Mouse (Mus musculus): ENCODE data around the gene Bcas3. TPM values are rescaled to one million over a fixed set of nuclear protein-coding genes. Genes with fewer than 3 reads are reported as not detected.
A peak's percentile ranks its signal among the peaks of the same experiment; 100 is the strongest.

Bcas3 gene
- polyA plus RNA-seq, 1 experiment from 2014 or later = 32.5 TPM

- no peak overlapping the region for H3K9ac ChIP-seq
- no peak overlapping the region for H3K27ac ChIP-seq
- peaks cover 25% of the 10 kb centered on the region for H3K4me1 ChIP-seq
- no peak overlapping the region for H3K4me3 ChIP-seq
- no peaks in the 10 kb centered on the region for H3K27me3 ChIP-seq
- WGBS = 47% methylated on average over 11 of the region's 11 CpGs
- no peak for ATAC-seq (ENCODE audit: borderline replicate concordance, extremely low read depth, low FRiP score, low TSS enrichment)
- no peak overlapping the region for H3K4me2 ChIP-seq
- H3K36me3 ChIP-seq = no peaks in the 10 kb centered on the region
- H3K9me3 ChIP-seq = no peaks in the 10 kb centered on the region
Measured at GRCm38 (mm10) chr11:85751171-85751570, 398.2 kb downstream of the Bcas3 start.

GRCm38 (mm10) chr11:85754631-85755502 is 401.9 kb downstream of the Bcas3 start:
- Histone ChIP-seq H3K27me3 (no peaks in the 10 kb centered on the region), H3K9me3 (no peaks in the 10 kb centered on the region), H3K27ac (peak overlapping the region; percentile 94), H3K4me3 (no peak overlapping the region), H3K4me1 (peaks cover 36% of the 10 kb centered on the region), H3K9ac (no peak overlapping the region), H3K4me2 (no peak overlapping the region), H3K36me3 (no peaks in the 10 kb centered on the region)
- 39% methylated on average over 13 of the region's 13 CpGs for WGBS
- ATAC-seq (ENCODE audit: borderline replicate concordance, extremely low read depth, low FRiP score, low TSS enrichment) = peak; percentile 88

- H3K36me3 ChIP-seq = no peaks in the 10 kb centered on the region
- no peaks in the 10 kb centered on the region for H3K9me3 ChIP-seq
- H3K27ac ChIP-seq = peak overlapping the region; percentile 94
- WGBS = 47% methylated on average over 2 of the region's 2 CpGs
- H3K4me3 ChIP-seq = no peak overlapping the region
- ATAC-seq (ENCODE audit: borderline replicate concordance, extremely low read depth, low FRiP score, low TSS enrichment) = peak; percentile 66
- H3K4me1 ChIP-seq = peaks cover 43% of the 10 kb centered on the region
- H3K4me2 ChIP-seq = no peak overlapping the region
- no peak overlapping the region for H3K9ac ChIP-seq
- H3K27me3 ChIP-seq = no peaks in the 10 kb centered on the region
Measured at GRCm38 (mm10) chr11:85755503-85756044, 402.6 kb downstream of the Bcas3 start.

GRCm38 (mm10) chr11:85758891-85759290 is 405.9 kb downstream of the Bcas3 start:
- no peaks in the 10 kb centered on the region for H3K36me3 ChIP-seq
- no peak overlapping the region for H3K4me2 ChIP-seq
- H3K9ac ChIP-seq = no peak overlapping the region
- no peaks in the 10 kb centered on the region for H3K9me3 ChIP-seq
- H3K4me3 ChIP-seq = no peak overlapping the region
- H3K27ac ChIP-seq = peak overlapping the region; percentile 94
- WGBS = 72% methylated on average over 9 of the region's 9 CpGs
- ATAC-seq (ENCODE audit: borderline replicate concordance, extremely low read depth, low FRiP score, low TSS enrichment) = no peak
- no peaks in the 10 kb centered on the region for H3K27me3 ChIP-seq
- H3K4me1 ChIP-seq = peaks cover 49% of the 10 kb centered on the region

DNA sequence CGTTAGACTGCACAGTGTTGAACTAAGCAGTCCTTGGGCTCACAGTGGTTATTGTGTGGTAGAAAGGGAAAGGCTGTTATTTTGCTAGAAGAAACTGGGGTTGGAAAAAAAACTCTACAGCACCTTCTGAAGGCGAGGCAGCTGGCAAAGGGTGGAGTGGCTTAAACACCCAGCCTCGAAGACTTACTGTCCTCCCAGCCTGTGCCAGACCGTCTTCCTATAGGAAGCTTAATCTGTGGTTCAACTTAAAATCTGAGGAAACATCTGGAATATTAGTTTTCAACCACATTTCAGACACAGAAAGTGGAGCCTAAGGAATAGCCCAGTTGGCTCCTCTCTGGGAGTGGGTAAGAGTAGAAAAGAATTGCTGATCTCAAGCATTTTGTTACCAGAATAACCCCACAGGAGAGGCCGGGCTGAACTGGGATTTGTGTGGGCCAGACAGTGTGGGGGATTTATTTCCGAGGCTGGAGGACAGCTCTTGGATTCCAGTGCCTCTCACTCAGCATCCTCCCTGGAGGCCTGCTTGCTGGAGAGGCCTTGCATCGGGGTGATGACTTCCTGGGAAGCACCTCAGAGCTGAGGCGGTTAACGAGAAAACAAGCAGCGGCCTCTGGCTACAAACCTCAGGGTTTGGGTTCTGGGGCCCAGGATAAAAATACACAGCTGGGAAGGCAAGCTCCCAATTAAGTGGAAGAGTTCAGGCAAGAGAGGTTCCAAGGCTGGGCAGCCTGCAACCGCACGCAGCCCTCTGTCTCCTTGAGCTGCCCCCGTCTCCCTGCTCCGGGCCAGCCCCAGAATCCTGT is 406.9 kb downstream of the Bcas3 start:
- Histone ChIP-seq H3K27me3 (no peaks in the 10 kb centered on the region), H3K4me1 (peaks cover 43% of the 10 kb centered on the region), H3K9ac (no peak overlapping the region), H3K9me3 (no peaks in the 10 kb centered on the region), H3K4me3 (no peak overlapping the region), H3K36me3 (no peaks in the 10 kb centered on the region), H3K27ac (peak overlapping the region; percentile 94), H3K4me2 (no peak overlapping the region)
- 43% methylated on average over 14 of the region's 14 CpGs for WGBS
- ATAC-seq (ENCODE audit: borderline replicate concordance, extremely low read depth, low FRiP score, low TSS enrichment) = no peak

DNA sequence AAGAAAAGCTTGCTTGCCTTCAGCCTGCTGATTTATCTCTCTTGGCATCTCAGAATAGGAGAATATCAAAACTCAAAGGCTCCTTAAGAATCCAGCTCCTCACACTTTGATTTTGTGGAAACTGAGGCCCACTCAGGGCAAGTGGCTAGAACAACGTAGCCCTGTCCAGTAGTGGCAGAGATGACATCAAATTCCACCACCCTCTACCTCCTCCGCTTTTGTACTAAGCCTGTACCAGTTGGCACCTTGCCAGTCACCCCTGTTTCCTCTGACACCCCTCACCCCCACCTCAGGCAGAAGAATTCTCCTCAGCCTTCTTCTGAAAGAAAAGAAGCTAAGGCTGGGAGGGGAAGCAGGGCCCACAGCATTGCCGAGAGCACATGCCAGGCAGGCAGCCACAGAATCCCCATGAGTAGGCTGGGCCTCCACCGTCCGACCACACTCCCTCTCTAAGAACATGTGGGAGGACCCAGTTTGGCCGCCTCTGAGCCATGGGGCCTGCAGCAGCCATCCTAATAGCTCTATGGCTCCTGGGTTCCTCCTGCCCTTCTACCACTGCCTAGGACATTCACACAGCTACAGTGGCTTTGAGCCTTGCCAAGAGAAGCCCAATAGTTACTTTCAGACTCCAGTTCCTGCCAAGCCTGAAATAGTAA is 407.6 kb downstream of the Bcas3 start:
- Histone ChIP-seq H3K27ac (peak overlapping the region; percentile 94), H3K4me1 (peaks cover 43% of the 10 kb centered on the region), H3K9ac (no peak overlapping the region), H3K4me3 (no peak overlapping the region), H3K27me3 (no peaks in the 10 kb centered on the region), H3K9me3 (no peaks in the 10 kb centered on the region), H3K4me2 (no peak overlapping the region), H3K36me3 (no peaks in the 10 kb centered on the region)
- peak; percentile 91 for ATAC-seq (ENCODE audit: borderline replicate concordance, extremely low read depth, low FRiP score, low TSS enrichment)
- 19% methylated on average over 6 of the region's 6 CpGs for WGBS

- no peaks in the 10 kb centered on the region for H3K9me3 ChIP-seq
- 44% methylated on average over 3 of the region's 3 CpGs for WGBS
- H3K27me3 ChIP-seq = no peaks in the 10 kb centered on the region
- peak overlapping the region; percentile 94 for H3K27ac ChIP-seq
- ATAC-seq (ENCODE audit: borderline replicate concordance, extremely low read depth, low FRiP score, low TSS enrichment) = peak; percentile 58
- H3K4me2 ChIP-seq = no peak overlapping the region
- no peak overlapping the region for H3K9ac ChIP-seq
- peaks cover 43% of the 10 kb centered on the region for H3K4me1 ChIP-seq
- H3K36me3 ChIP-seq = no peaks in the 10 kb centered on the region
- no peak overlapping the region for H3K4me3 ChIP-seq
Measured at GRCm38 (mm10) chr11:85761170-85761569, 408.2 kb downstream of the Bcas3 start.

DNA sequence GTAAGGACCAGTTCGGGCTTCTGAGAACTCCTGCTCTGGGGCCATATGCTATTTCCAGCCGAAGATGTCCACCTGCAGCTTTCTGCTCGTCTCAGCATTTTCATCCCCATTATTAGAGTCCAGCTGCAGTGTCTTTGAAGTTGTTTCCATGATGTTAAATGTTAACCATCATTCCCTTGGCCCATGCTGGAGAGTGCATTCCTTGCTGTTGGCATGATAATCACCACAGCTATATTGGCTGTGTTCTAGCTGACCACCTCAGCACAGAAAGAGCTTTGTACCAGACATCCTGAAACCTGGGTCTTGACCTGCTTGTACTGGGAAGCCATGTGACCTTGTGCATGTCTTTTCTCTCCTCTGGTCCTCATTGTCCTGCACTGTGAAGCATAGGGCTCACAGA is 410.7 kb downstream of the Bcas3 start:
- 73% methylated on average over 3 of the region's 3 CpGs for WGBS
- no peak overlapping the region for H3K27ac ChIP-seq
- no peaks in the 10 kb centered on the region for H3K27me3 ChIP-seq
- no peaks in the 10 kb centered on the region for H3K36me3 ChIP-seq
- H3K9ac ChIP-seq = no peak overlapping the region
- no peaks in the 10 kb centered on the region for H3K9me3 ChIP-seq
- H3K4me2 ChIP-seq = no peak overlapping the region
- H3K4me1 ChIP-seq = peaks cover 54% of the 10 kb centered on the region
- H3K4me3 ChIP-seq = no peak overlapping the region
- ATAC-seq (ENCODE audit: borderline replicate concordance, extremely low read depth, low FRiP score, low TSS enrichment) = no peak

GRCm38 (mm10) chr11:85766106-85766723 is 413.2 kb downstream of the Bcas3 start:
- Histone ChIP-seq H3K9ac (0 out of 2 replicates have a peak overlapping the region, but pooled peaks have one; percentile 1), H3K27ac (peak overlapping the region; percentile 89), H3K9me3 (no peaks in the 10 kb centered on the region), H3K4me1 (peaks cover 43% of the 10 kb centered on the region), H3K4me2 (no peak overlapping the region), H3K36me3 (no peaks in the 10 kb centered on the region), H3K27me3 (no peaks in the 10 kb centered on the region), H3K4me3 (no peak overlapping the region)
- peak; percentile 92 for ATAC-seq (ENCODE audit: borderline replicate concordance, extremely low read depth, low FRiP score, low TSS enrichment)
- 19% methylated on average over 7 of the region's 7 CpGs for WGBS

GRCm38 (mm10) chr11:85766811-85767210 is 413.8 kb downstream of the Bcas3 start:
- H3K9me3 ChIP-seq = no peaks in the 10 kb centered on the region
- ATAC-seq (ENCODE audit: borderline replicate concordance, extremely low read depth, low FRiP score, low TSS enrichment) = no peak
- H3K27me3 ChIP-seq = no peaks in the 10 kb centered on the region
- 50% methylated on average over 6 of the region's 6 CpGs for WGBS
- no peaks in the 10 kb centered on the region for H3K36me3 ChIP-seq
- H3K4me1 ChIP-seq = peaks cover 37% of the 10 kb centered on the region
- H3K27ac ChIP-seq = peak overlapping the region; percentile 89
- no peak overlapping the region for H3K9ac ChIP-seq
- no peak overlapping the region for H3K4me3 ChIP-seq
- no peak overlapping the region for H3K4me2 ChIP-seq

DNA sequence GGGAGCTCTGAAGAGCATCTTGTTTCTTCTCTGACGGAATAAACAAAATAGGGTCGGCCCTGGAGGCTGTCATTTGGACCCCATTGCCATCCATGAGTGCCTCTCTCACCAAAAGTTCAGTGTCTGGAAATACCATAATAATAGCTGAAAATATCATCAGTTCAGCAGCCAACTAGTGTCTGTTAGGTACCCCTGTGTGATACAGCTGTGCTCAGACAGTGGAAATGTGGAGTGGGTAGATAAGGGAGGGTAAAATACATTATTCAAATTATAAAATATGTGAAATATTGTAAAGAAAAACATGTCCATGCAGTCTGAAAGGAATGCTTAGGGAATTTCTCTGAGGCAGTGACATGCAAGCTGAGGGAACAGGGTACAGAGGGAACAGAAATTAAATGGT is 416.8 kb downstream of the Bcas3 start:
- no peaks in the 10 kb centered on the region for H3K27me3 ChIP-seq
- peak overlapping the region; percentile 50; the same call in 1 of the 2 replicates for H3K27ac ChIP-seq
- ATAC-seq (ENCODE audit: borderline replicate concordance, extremely low read depth, low FRiP score, low TSS enrichment) = no peak
- no peaks in the 10 kb centered on the region for H3K36me3 ChIP-seq
- H3K9me3 ChIP-seq = no peaks in the 10 kb centered on the region
- WGBS = 48% methylated on average over 2 of the region's 2 CpGs
- H3K4me1 ChIP-seq = peaks cover 51% of the 10 kb centered on the region
- no peak overlapping the region for H3K4me2 ChIP-seq
- H3K4me3 ChIP-seq = no peak overlapping the region
- no peak overlapping the region for H3K9ac ChIP-seq

Data from lung, embryonic 15.5 days (tissue).